Mouse (Mus musculus) MEL-GATA-1-ER (cell line): ENCODE results near the gene Brf1.

Experiments used
- DNase-seq: peaks from one replicate; pipeline ENCODE4 v3.0.0-alpha.2; 2012; ENCODE audit warnings: low read depth; ENCODE audit errors: extremely low read depth

Gene Brf1

DNA sequence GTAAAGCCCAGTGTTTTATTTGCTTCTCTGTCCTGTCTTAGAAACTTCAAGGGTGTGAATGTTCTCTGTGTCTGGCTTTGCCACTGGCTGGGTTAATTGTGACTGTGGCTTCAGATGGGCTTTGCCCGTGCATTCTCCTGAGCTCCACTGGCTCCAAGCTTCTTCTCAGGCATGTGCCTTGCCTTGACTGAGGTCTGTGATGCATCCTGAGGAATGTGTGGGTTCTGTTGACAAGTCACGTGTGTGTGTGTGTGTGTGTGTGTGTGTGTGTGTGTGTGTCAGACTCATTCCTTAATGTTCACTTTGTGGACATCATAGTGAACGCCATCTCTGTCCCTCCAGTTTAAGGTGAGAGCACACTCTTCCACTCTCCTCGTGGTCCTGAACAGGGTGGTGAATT, 18.3 kb upstream of the Brf1 start:
- no peak for DNase-seq

- DNase-seq: no peak
These were observed 17.0 kb upstream of the Brf1 start for GRCm38 (mm10) chr12:113017429-113017984.

GRCm38 (mm10) chr12:113016976-113017375, 16.5 kb upstream of the Brf1 start:
- DNase-seq: no peak

- no peak for DNase-seq
These were observed 15.5 kb upstream of the Brf1 start for GRCm38 (mm10) chr12:113015956-113016355.

DNA sequence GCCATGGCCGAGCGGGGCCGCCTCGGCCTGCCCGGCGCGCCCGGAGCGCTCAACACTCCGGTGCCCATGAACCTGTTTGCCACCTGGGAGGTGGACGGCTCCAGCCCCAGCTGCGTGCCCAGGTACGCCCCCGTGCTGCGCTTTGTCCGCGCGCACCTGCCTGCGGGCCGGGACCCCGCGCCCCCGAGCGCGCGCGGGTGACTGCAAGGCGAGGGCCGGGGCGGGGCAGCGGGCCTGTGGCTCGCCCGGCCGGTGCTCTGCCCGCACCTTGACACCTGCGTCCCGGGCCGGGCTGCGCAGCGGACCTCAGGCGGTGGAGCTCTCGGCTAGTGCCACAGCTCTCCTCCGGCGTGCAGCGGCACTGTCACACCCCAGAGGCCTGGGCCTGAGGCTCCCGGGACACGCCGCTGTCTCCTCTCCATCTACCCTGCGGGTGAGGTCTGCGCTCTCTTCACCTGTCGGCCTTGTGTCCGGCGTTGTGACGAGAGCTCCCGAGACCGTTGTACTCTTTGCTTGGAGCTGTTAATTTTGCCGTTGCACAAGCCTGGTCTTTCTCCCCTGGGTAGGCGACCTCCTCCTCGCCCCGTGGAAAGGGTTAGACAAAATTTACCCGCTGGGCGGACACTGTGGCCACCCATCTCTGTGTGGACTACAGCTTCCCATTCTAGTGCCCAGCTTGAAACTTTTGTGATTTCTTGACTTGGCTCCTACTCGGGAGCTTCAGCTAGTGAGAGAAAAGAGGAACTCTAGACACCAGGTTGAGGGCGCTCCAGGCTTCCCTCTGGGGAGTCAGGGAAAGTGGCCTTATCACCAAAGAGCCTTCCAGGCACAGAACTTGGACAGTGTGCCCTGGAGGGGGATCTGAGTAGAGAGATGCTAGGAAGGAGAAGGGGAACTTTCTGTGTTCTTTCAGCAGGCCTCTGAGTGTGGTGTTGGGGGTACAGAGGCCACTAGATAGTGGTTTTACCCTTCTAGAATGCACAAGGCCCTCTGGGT, 14.4 kb upstream of the Brf1 start:
- DNase-seq: peak; percentile 98

- peak; percentile 88 for DNase-seq
These were observed 13.4 kb upstream of the Brf1 start, which contains the start of gene Pacs2 for GRCm38 (mm10) chr12:113013604-113014558. TSS of gene Pacs2 (plus strand) at chr12:113014508.

DNA sequence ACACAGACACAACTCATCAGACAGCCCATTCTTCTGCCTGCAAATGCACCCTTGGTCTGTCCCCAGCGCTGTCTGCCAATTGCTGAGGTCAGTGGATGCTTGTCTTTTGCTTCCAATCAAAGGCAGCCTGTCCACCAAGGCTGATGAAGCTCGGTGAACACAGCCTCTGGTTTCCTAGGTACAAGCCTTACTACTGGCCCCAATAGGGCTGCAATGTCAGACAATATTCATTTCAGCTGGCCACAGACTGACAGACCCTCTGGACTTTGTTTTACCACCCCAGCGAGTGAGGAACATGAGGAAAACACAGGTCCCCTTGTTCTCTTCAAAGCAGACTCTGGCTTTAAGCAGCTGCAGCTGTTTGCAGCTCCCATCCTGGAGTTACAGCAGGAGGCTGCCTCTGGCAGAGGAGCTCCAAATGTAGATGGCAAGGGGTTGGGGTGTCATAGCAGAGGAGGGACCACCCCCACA, 12.6 kb upstream of the Brf1 start:
- DNase-seq: no peak

- DNase-seq: no peak
These were observed 11.9 kb upstream of the Brf1 start for GRCm38 (mm10) chr12:113012443-113012842.

DNA sequence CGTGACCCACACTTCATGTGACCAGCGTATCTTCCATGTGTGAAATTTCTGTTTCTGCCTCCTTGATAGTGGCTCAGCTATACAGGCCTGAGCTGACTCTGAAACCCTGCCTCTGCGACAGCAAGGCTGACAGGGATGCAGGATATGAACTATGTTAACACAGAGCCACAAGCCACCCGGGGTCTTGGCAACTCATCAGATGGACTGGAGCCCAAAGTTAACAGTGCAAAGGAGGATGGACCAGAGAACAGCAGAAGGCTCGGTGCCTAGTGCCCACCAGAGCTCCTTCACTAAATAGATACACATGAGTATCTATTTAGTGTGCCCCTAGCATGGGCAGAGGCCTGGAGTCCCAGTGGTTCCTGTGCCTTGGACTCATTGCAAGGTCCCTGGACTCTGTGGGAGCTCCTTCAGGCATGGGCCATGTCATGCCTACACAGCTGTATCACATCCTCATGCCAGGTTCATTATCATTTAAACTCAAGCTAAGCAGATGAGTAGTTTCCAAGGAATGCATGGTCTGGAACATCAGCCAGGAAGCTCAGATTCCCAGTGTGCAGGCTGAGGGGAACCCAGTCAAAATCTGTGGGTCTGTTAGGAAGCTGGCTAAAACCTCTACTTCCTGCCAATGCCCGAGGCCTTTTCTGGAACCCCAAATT, 11.3 kb upstream of the Brf1 start:
- no peak for DNase-seq

DNA sequence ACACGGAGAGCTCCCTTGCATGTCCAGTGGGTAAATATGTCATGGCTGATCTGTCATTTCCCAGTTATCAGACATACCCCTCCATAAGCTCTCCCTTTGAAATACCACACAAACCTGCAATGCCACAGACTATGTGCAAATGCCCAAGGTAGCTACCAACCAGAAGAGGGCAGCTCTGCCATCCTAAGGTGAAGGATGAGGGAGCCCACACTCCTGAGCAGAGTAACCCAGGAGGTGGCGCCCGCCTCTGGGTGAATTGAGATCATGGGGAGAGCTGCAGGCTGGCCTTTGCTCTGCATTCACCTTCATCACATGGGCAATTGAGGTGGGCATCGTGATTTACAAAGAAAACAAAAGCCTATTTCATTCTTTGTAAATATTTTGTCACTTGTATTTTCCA, 4.5 kb upstream of the Brf1 start:
- no peak for DNase-seq

GRCm38 (mm10) chr12:113004011-113004410, 3.5 kb upstream of the Brf1 start:
- no peak for DNase-seq

DNA sequence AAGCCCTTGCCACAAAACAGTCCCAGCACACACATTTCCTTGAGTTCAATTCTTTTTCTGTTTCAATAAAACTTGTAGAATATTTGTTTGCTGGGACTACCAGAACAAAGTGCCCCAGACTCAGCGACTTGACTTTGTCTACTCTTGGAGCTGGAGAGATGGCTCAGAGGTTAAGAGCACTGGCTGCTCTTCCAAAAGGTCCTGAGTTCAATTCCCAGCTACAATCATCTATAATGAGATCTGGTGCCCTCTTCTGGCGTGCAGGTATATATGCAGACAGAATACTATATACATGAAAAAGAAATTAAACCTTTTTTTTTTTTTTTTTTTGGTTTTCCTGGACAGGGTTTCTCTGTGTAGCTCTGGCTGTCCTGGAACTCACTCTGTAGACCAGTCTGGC, 2.2 kb upstream of the Brf1 start:
- DNase-seq: no peak

DNA sequence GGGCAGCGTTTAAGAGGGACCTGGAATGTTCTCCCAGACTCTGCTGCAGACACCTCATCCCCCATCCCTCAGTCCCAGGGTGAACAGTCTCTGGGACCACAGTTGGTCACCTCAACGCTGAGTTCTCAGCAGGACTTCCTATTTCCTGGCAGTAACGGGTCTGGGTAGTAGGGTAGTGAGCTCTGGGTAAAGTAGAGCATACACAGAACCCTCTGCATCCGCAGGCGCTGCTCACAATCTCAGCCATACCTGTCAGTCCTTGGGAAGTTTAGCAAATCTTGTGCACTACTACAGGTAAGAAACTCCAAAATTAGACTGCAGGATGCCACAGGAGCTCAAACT, 600 bp upstream of the Brf1 start:
- no peak for DNase-seq

DNA sequence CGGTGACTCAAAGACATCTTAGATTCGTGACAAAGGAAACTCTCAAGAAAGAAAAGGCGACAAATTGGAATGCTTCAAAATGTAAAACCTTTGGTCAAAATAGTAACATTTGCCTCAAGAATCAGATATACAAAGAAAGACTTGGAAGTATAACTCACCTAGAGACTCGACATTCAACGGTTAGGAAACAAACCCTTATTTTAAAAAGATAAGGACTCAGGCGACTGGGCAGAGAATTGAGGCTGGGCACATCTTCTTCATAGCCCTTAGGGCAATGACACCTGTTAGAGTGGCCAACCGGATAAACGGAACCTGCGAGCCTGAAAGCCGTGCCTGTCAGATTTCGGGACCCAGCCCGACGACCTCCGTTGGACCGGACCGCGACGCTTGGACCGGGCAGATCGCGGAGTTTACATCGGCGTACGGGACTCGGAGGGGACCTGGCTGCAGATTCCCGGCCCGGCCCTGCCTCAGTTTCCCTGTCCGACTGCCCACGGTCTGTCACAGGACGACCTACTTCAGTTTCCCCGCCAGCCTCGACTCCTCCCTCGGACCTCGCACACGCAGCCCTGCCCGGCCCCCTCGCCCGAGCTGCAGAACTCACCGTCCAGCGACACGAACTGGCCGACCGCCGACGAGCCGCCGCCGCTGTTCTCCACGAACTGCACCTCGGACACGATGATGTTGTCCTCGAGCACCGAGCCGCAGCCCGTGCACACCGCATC, 773 bp downstream of the Brf1 start:
- DNase-seq: no peak

- DNase-seq: no peak
These were observed 6.4 kb downstream of the Brf1 start for GRCm38 (mm10) chr12:112994153-112994552.

DNA sequence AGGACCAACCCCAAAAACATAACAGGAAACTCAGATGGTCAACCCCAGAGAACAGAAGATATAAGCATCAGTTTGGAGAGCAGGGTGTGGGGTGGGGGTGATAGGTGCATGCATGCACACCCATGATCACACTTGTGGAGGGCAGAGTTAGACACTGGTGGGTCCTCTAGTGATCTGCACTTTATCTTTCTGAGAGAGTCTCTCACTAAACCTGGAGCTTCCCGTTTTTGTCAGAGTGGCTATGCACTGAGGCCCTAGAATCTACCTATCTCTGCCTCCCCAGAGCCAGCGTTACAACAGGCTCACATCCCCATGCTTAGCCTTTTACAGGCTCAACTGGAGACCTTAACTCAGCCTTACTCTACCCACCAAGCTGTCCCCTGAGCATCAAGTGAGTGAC, 9.1 kb downstream of the Brf1 start:
- peak; percentile 98 for DNase-seq

- peak; percentile 80 for DNase-seq
These were observed 9.6 kb downstream of the Brf1 start for GRCm38 (mm10) chr12:112990706-112991405.

- DNase-seq: no peak
These were observed 12.6 kb downstream of the Brf1 start for GRCm38 (mm10) chr12:112987877-112988276.

DNA sequence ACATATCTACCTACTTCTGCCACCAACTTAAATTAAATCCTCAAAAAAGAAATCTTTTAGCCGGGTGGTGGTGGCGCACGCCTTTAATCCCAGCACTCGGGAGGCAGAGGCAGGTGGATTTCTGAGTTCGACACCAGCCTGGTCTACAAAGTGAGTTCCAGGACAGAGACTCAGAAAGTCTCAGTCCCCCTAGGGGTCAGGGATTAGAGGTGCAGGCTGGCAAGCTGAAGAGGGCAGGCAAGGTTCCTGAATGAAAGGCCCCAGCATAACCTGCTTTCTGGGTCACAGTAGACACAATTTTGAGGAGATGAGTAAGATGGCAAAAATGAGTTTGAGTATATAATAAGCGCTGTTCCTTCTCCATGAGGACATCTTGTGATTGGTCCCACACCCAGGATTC, 15.2 kb downstream of the Brf1 start:
- DNase-seq: no peak

GRCm38 (mm10) chr12:112982031-112982430, 18.5 kb downstream of the Brf1 start:
- no peak for DNase-seq
